Mouse (Mus musculus): ENCODE data around the gene BC005537. TPM values are rescaled to one million over a fixed set of nuclear protein-coding genes. Genes with fewer than 3 reads are reported as not detected.

The BC005537 gene
- polyA plus RNA-seq, 1 experiment: 28.3 TPM

DNA sequence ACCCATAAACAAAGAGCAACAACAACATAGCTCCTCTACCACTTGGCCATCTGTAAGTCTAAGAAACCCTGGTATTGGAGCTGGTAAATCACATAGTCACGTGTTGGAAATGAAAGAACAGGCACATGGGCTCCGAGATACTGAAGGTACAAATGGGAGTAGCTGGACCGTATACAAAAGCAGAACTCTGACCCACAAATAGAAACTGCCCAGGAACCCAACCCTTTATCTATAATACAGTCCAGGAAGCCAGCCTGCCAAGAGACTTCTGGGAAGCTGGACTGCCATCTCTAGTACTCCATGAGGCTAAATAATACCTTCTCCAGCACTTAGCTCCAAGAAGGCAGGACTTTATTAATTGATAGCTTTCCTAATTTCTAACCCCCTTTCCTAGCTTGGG lies 51.1 kb downstream of the BC005537 start:
- Histone ChIP-seq H3K4me3 (ENCODE audit: insufficient read depth, poor library complexity, severe bottlenecking) (no peak overlapping the region), H3K79me3 (ENCODE audit: low read depth) (no peaks in the 10 kb centered on the region), H3K27me3 (ENCODE audit: control insufficient read depth, insufficient read depth, insufficient read length) (no peaks in the 10 kb centered on the region), H3K79me2 (ENCODE audit: control insufficient read depth, insufficient read depth) (no peaks in the 10 kb centered on the region), H3ac (ENCODE audit: control insufficient read depth, insufficient read length, low read depth) (no peak overlapping the region), H3K36me3 (ENCODE audit: control insufficient read depth, insufficient read depth) (no peaks in the 10 kb centered on the region)
- no peak for TF ChIP-seq MYOG (IDR thresholded peaks at IDR 0.05; ENCODE audit: control insufficient read depth, extremely low read depth, insufficient read length)
- no peak for TF ChIP-seq MYOD1 (IDR thresholded peaks at IDR 0.05; ENCODE audit: control insufficient read depth, insufficient read length, low read depth)

DNA sequence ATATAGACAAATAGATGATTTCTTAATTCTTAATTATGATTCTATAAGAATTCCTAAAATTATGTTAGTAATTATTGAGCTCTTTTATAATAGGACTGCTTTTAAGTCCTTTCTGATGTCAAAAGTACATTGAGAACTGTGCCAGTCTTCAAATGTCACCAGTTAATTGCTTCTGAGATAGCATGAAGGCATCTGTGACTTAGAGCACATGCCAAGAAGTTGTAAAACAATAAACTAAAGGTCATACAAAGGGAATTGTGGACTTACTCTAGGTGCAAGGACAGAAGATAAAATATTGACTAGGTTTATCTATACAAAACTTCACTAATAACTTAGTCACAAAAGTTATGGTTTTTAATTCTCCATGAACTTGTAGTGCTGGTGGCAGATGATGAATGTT lies 57.7 kb downstream of the BC005537 start:
- H3ac ChIP-seq (ENCODE audit: control insufficient read depth, insufficient read length, low read depth): no peak overlapping the region
- no peaks in the 10 kb centered on the region for H3K79me3 ChIP-seq (ENCODE audit: low read depth)
- H3K79me2 ChIP-seq (ENCODE audit: control insufficient read depth, insufficient read depth): no peaks in the 10 kb centered on the region
- no peaks in the 10 kb centered on the region for H3K27me3 ChIP-seq (ENCODE audit: control insufficient read depth, insufficient read depth, insufficient read length)
- no peak for TF ChIP-seq USF1 (IDR thresholded peaks at IDR 0.05; ENCODE audit: low read depth)
- TF ChIP-seq CTCF (IDR thresholded peaks at IDR 0.05; ENCODE audit: control insufficient read depth, insufficient read depth, insufficient read length): no peak
- no peak for TF ChIP-seq FOSL1 (IDR thresholded peaks at IDR 0.05; ENCODE audit: insufficient read depth, low read length, poor library complexity, severe bottlenecking)
- no peak for TF ChIP-seq MYOD1 (IDR thresholded peaks at IDR 0.05; ENCODE audit: control insufficient read depth, insufficient read length, low read depth)
- TF ChIP-seq CEBPB (IDR thresholded peaks at IDR 0.05; ENCODE audit: low read depth): no peak
- no peak for TF ChIP-seq MYOG (IDR thresholded peaks at IDR 0.05; ENCODE audit: control insufficient read depth, extremely low read depth, insufficient read length)
- no peak for TF ChIP-seq MAX (IDR thresholded peaks at IDR 0.05)
- H3K36me3 ChIP-seq (ENCODE audit: control insufficient read depth, insufficient read depth): no peaks in the 10 kb centered on the region
- H3K4me3 ChIP-seq (ENCODE audit: insufficient read depth, poor library complexity, severe bottlenecking): no peak overlapping the region

DNA sequence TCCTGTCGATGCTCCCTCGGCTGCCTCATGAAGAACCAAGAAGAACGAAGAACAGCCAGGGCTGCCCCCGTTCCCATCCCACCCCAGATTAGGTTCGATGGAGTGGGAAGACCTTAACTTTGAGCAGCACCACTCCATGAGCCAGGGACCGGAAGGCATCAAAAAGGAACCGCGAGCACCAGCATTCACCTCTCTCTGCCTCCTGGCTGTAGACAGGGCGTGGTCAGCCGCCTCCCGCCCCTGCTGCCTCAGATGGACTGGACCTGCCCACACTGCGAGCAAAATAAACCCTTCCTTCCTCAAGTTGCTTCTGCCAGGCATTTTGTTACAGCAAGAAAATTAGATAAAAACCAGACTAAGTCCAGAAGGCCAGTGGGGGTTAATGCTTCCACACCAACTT lies 59.6 kb downstream of the BC005537 start:
- Histone ChIP-seq H3K79me2 (ENCODE audit: control insufficient read depth, insufficient read depth) (no peaks in the 10 kb centered on the region), H3K4me3 (ENCODE audit: insufficient read depth, poor library complexity, severe bottlenecking) (no peak overlapping the region), H3ac (ENCODE audit: control insufficient read depth, insufficient read length, low read depth) (no peak overlapping the region), H3K36me3 (ENCODE audit: control insufficient read depth, insufficient read depth) (no peaks in the 10 kb centered on the region), H3K79me3 (ENCODE audit: low read depth) (no peaks in the 10 kb centered on the region), H3K27me3 (ENCODE audit: control insufficient read depth, insufficient read depth, insufficient read length) (no peaks in the 10 kb centered on the region)
- TF ChIP-seq MAX (IDR thresholded peaks at IDR 0.05): no peak
- no peak for TF ChIP-seq MYOD1 (IDR thresholded peaks at IDR 0.05; ENCODE audit: control insufficient read depth, insufficient read length, low read depth)
- TF ChIP-seq FOSL1 (IDR thresholded peaks at IDR 0.05; ENCODE audit: insufficient read depth, low read length, poor library complexity, severe bottlenecking): no peak
- no peak for TF ChIP-seq MYOG (IDR thresholded peaks at IDR 0.05; ENCODE audit: control insufficient read depth, extremely low read depth, insufficient read length)
- no peak for TF ChIP-seq CEBPB (IDR thresholded peaks at IDR 0.05; ENCODE audit: low read depth)

DNA sequence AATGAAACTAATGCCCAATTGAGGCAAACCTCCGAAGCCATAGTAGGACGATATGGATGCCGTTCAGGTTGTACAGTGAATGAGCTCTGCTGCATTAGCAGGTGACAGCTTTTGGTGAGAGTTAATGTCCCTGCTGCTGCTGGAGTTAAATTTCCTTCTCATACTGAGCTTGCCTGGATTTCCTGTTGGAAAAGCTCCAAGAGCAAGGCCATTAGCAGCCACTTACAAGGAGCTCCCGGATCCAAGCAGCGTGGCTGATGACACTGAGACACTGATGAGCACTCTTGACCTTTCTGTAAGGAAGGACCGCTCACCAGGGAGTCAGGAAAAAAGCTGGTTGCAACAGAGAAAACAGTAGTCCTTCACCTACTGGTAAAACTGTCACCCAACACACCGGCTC lies 60.6 kb downstream of the BC005537 start:
- H3K4me3 ChIP-seq (ENCODE audit: insufficient read depth, poor library complexity, severe bottlenecking): no peak overlapping the region
- no peaks in the 10 kb centered on the region for H3K36me3 ChIP-seq (ENCODE audit: control insufficient read depth, insufficient read depth)
- H3K27me3 ChIP-seq (ENCODE audit: control insufficient read depth, insufficient read depth, insufficient read length): no peaks in the 10 kb centered on the region
- TF ChIP-seq USF1 (IDR thresholded peaks at IDR 0.05; ENCODE audit: low read depth): no peak
- no peak for TF ChIP-seq MYOG (IDR thresholded peaks at IDR 0.05; ENCODE audit: control insufficient read depth, extremely low read depth, insufficient read length)
- TF ChIP-seq CTCF (IDR thresholded peaks at IDR 0.05; ENCODE audit: control insufficient read depth, insufficient read depth, insufficient read length): no peak
- TF ChIP-seq CEBPB (IDR thresholded peaks at IDR 0.05; ENCODE audit: low read depth): no peak
- TF ChIP-seq FOSL1 (IDR thresholded peaks at IDR 0.05; ENCODE audit: insufficient read depth, low read length, poor library complexity, severe bottlenecking): no peak
- TF ChIP-seq MAX (IDR thresholded peaks at IDR 0.05): no peak
- no peak for TF ChIP-seq MYOD1 (IDR thresholded peaks at IDR 0.05; ENCODE audit: control insufficient read depth, insufficient read length, low read depth)
- no peaks in the 10 kb centered on the region for H3K79me2 ChIP-seq (ENCODE audit: control insufficient read depth, insufficient read depth)
- no peaks in the 10 kb centered on the region for H3K79me3 ChIP-seq (ENCODE audit: low read depth)
- no peak overlapping the region for H3ac ChIP-seq (ENCODE audit: control insufficient read depth, insufficient read length, low read depth)

DNA sequence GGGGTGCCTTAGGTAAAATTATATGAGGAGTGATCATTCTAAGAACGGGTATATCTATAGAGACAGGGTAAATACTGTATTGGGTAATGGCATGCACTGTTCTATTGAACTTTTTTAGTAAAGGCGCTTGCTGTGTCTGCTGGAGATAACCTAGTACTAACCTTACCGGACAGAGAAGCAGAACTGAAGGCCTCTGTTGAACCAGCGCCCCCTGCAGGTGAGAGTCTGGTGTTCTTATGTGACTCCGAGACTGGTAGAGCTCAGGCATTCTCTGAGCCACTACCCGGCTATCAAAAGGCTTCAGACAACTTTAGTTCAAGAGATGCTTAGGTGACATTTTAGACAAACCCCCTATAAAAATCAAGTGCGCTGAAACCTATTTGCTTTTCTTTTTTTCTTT lies 61.1 kb downstream of the BC005537 start:
- H3K79me2 ChIP-seq (ENCODE audit: control insufficient read depth, insufficient read depth): no peaks in the 10 kb centered on the region
- H3K4me3 ChIP-seq (ENCODE audit: insufficient read depth, poor library complexity, severe bottlenecking): no peak overlapping the region
- no peaks in the 10 kb centered on the region for H3K79me3 ChIP-seq (ENCODE audit: low read depth)
- H3ac ChIP-seq (ENCODE audit: control insufficient read depth, insufficient read length, low read depth): no peak overlapping the region
- H3K36me3 ChIP-seq (ENCODE audit: control insufficient read depth, insufficient read depth): no peaks in the 10 kb centered on the region
- TF ChIP-seq MAX (IDR thresholded peaks at IDR 0.05) (no peak), CTCF (IDR thresholded peaks at IDR 0.05; ENCODE audit: control insufficient read depth, insufficient read depth, insufficient read length) (peak; percentile 3)
- H3K27me3 ChIP-seq (ENCODE audit: control insufficient read depth, insufficient read depth, insufficient read length): no peaks in the 10 kb centered on the region

Other genes starting within 250 kb of the BC005537 start
- gene Ripor2, start 219.5 kb upstream of the BC005537 start, polyA plus RNA-seq (2012; fragmentation: generic; extraction: Trizol): 0.23 TPM
- not detected for gene Armh2, start 60.4 kb upstream of the BC005537 start, polyA plus RNA-seq (2012; fragmentation: generic; extraction: Trizol)
- gene Gmnn, start 39.7 kb upstream of the BC005537 start, polyA plus RNA-seq (2012; fragmentation: generic; extraction: Trizol): 45.7 TPM
- gene Acot13, start 29.9 kb downstream of the BC005537 start, polyA plus RNA-seq (2012; fragmentation: generic; extraction: Trizol): 44.4 TPM
- 10.5 TPM for gene Tdp2, start 30.0 kb downstream of the BC005537 start, polyA plus RNA-seq (2012; fragmentation: generic; extraction: Trizol)
- 0.02 TPM for gene D130043K22Rik, start 43.5 kb downstream of the BC005537 start, polyA plus RNA-seq (2012; fragmentation: generic; extraction: Trizol)
- 1.1 TPM for gene Aldh5a1, start 136.0 kb downstream of the BC005537 start, polyA plus RNA-seq (2012; fragmentation: generic; extraction: Trizol)
- 0.02 TPM for gene Gpld1, start 141.5 kb downstream of the BC005537 start, polyA plus RNA-seq (2012; fragmentation: generic; extraction: Trizol)
- 9.5 TPM for gene Mrs2, start 218.7 kb downstream of the BC005537 start, polyA plus RNA-seq (2012; fragmentation: generic; extraction: Trizol)